Mouse (Mus musculus) spleen, adult 2 months (tissue): ENCODE measurements at regions not wholly inside any gene's neighbourhood (a gene's known extent, or its start where the extent isn't known, plus 50 kb on each side); places are given as distances from the start of the nearest gene placed in this dataset.

Experiments used
- CTCF ChIP-seq: fragments of 200-500 bp; IDR thresholded peaks from 2 replicates; pipeline ENCODE4 v1.5.1; 2011; ENCODE audit warnings: mild to moderate bottlenecking, inconsistent platforms; ENCODE audit not compliant: insufficient read depth, insufficient read length, insufficient replicate concordance; ENCODE audit errors: extremely low read depth
- POLR2A ChIP-seq: fragments of 200-500 bp; IDR thresholded peaks from 2 replicates; pipeline ENCODE4 v1.6.1; 2011; ENCODE audit warnings: low read depth, low read length, inconsistent platforms

DNA sequence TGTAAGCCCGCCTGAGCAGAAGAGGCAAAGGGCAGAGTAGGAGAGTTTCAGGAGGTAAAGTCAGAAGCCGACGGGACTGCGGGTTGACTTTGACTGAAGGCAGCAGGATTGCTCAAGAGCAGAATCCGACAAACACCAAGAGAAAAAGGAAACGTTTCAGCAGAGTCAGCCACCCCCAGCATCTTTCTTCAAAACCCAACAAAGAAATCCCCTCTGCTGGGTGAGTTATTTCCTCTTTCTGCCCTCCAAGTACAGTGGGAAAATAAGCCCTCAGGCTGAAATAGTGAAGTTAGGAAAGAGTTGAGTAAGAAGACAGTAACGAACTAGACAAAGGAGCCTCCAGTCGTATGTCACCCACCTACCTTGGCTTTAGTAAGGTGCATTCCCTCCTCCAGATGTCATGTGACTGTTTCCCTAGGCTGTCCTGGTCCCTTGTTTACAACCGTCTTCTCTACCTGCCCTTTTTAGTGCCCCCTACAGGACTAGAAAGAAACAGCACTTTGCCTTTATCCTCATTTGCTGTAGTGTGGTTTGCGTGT, 196.9 kb downstream of the Dusp6 start:
- peak; percentile 44; the same call in 1 of the 2 replicates for TF ChIP-seq CTCF
- TF ChIP-seq POLR2A, result no peak
